Mouse (Mus musculus) embryonic facial prominence, embryonic 14.5 days (tissue): ENCODE results near the gene Insyn1. TPM values are rescaled to one million over a fixed set of nuclear protein-coding genes. Genes with fewer than 3 reads are reported as not detected.

Experiments used
- ATAC-seq: fragments of 200-750 bp; cut with Nextera tagmentation; 2 replicates; pipeline ENCODE4 v1.8.0; 2017; ENCODE audit warnings: low read depth, moderate number of reproducible peaks, moderate TSS enrichment
- DNase-seq: peaks from one replicate; pipeline ENCODE4 v3.0.0-alpha.2; 2015; ENCODE audit warnings: low spot score
- H3K27ac ChIP-seq: fragments of 300-500 bp; sonication (generic); replicated peaks from 2 replicates; pipeline ENCODE4 v1.5.1; 2014; ENCODE audit warnings: low read depth, mild to moderate bottlenecking, low read length, moderate library complexity
- H3K27me3 ChIP-seq: fragments of 300-500 bp; sonication (generic); replicated peaks from 2 replicates; pipeline ENCODE4 v1.6.1; 2014; ENCODE audit warnings: low read length; ENCODE audit not compliant: control insufficient read depth, insufficient read depth
- H3K36me3 ChIP-seq: fragments of 300-500 bp; sonication (generic); 2 replicates; pipeline ENCODE4 v1.6.1; 2014; ENCODE audit warnings: low read length, mixed read lengths; ENCODE audit not compliant: control insufficient read depth, insufficient read depth
- H3K4me1 ChIP-seq: fragments of 300-500 bp; sonication (generic); 2 replicates; pipeline ENCODE4 v1.6.1; 2014; ENCODE audit warnings: antibody characterized with exemption, low read length; ENCODE audit not compliant: control insufficient read depth, insufficient read depth
- H3K4me2 ChIP-seq: fragments of 300-500 bp; sonication (generic); 2 replicates; pipeline ENCODE4 v1.6.1; 2014; ENCODE audit warnings: low read depth, mild to moderate bottlenecking, low read length, moderate library complexity, mixed read lengths
- H3K4me3 ChIP-seq: fragments of 300-500 bp; sonication (generic); 2 replicates; pipeline ENCODE4 v1.5.1; 2014; ENCODE audit warnings: low read depth, mild to moderate bottlenecking, low read length
- H3K9ac ChIP-seq: fragments of 300-500 bp; sonication (generic); 2 replicates; pipeline ENCODE4 v1.6.1; 2014; ENCODE audit warnings: low read depth, mild to moderate bottlenecking, low read length, moderate library complexity, mixed read lengths
- H3K9me3 ChIP-seq: fragments of 300-500 bp; sonication (generic); 2 replicates; pipeline ENCODE4 v1.6.1; 2016; ENCODE audit warnings: low read length; ENCODE audit not compliant: control insufficient read depth
- WGBS: fragments of 180-500 bp; shearing (Covaris S2); extraction: QIAGEN DNeasy Blood & Tissue Kit; methylation state at CpG from one replicate; pipeline ENCODE4 v1.1.7; 2014; 5-methylcytosine and 5-hydroxymethylcytosine counted together
- polyA plus RNA-seq: library from polyadenylated mRNA; unstranded; fragments of >200 nt; fragmentation: Nextera tagmentation; extraction: Ambion mirVana; gene quantifications from 2 replicates; pipeline ENCODE4 v1.2.1, GENCODE M21; 2014

Gene Insyn1
- polyA plus RNA-seq, 1 experiment from 2014 or later, result 4.9 TPM

DNA sequence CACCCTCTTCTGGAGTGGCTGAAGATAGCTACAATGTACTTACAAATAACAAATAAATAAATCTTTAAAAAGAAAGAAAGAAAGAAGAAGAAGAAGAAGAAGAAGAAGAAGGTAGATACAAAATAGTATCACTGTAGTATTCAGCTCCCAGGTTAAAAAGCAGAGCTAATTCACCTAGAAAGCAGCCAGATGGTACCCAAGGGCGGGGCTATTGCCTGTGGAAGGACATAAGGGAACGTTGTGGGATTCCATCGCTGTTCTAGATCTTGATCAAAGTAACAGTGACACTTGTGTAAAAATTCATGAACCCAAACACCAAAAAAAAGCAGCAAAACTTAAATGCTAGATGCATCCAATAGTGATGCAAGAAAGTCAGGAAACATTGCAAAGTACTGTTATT, 31.6 kb downstream of the Insyn1 start:
- no peak overlapping the region for H3K4me2 ChIP-seq
- H3K36me3 ChIP-seq, result peaks cover 6% of the 10 kb centered on the region; the same call in 1 of the 2 replicates
- no peak overlapping the region for H3K9ac ChIP-seq
- H3K27me3 ChIP-seq, result no peaks in the 10 kb centered on the region
- ATAC-seq, result no peak
- no peak for DNase-seq
- H3K4me3 ChIP-seq, result no peak overlapping the region
- no peak overlapping the region for H3K27ac ChIP-seq
- WGBS, result 74% methylated on average over 3 of the region's 3 CpGs
- peaks cover 12% of the 10 kb centered on the region; the same call in 1 of the 2 replicates for H3K4me1 ChIP-seq
- H3K9me3 ChIP-seq, result no peaks in the 10 kb centered on the region

DNA sequence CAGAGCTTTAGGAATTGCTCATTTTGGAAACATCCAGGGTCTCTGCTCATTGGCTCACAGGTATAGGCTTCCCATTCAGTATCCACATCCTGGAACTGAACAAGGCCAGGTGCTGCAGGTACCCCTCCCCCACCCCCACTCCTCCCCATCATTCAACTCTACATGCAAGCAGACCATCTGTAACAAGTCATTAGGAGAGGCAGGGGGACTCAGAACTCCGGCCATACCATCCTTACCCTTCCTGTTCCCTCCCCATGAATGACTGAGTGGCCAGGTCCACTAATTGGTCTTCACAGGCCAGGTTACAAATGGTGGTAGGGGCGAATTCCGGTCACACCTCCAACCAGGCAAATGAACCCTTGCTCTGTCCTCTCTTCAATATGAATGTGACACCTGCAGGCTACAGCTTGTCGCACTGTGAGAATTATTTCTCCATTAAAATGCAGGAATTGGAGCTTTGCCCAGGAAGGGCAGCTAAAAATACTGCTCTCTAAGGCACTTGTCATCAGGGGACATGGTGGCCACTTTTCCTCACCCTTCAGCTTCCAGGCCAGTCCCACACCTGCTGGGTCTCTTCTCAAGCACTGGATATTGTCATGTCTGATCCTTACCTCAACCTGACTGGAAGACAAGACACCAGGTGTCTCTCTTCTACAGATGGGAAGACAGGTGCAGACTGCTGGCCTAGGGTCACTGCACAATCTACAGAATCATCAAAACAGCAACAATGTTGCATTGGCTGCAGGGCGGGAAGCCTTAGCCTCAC, 32.6 kb downstream of the Insyn1 start:
- Histone ChIP-seq H3K4me1 (peaks cover 12% of the 10 kb centered on the region; the same call in 1 of the 2 replicates), H3K27ac (no peak overlapping the region), H3K9me3 (no peaks in the 10 kb centered on the region), H3K27me3 (no peaks in the 10 kb centered on the region), H3K4me2 (no peak overlapping the region), H3K9ac (no peak overlapping the region), H3K36me3 (peaks cover 17% of the 10 kb centered on the region; the same call in 1 of the 2 replicates), H3K4me3 (no peak overlapping the region)
- no peak for ATAC-seq
- 67% methylated on average over 5 of the region's 5 CpGs for WGBS
- no peak for DNase-seq

DNA sequence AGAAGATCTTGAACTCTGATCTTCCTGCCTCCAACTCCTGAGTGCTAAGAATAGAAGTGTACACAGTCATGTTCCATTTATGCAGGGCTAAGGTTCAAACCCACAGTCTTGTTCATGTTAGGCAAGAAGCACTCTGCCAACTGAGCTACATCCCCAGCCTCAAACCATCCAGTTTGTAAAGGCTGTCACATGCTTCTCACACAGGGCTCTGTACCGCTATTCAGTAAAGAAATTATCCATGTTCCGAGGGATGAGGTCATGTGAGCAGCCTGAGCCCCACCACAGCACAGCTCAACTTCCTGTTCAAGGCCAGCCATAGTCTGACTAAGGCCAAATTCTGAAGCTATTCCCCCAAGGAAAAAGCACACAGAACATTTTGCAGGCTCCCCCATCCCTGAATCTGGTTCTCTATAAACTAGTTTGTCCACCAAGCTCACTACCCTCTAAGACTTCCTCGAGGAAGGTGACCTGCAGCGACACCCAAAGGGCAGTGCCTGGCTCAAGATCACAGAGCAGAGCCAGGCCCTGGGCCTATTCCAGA, 33.5 kb downstream of the Insyn1 start:
- ATAC-seq (no peak), DNase-seq (peak; percentile 24)
- H3K36me3 ChIP-seq, result peaks cover 26% of the 10 kb centered on the region; the same call in 1 of the 2 replicates
- H3K4me2 ChIP-seq, result no peak overlapping the region
- no peak overlapping the region for H3K27ac ChIP-seq
- H3K4me1 ChIP-seq, result peaks cover 12% of the 10 kb centered on the region; the same call in 1 of the 2 replicates
- H3K4me3 ChIP-seq, result no peak overlapping the region
- H3K9me3 ChIP-seq, result no peaks in the 10 kb centered on the region
- no peaks in the 10 kb centered on the region for H3K27me3 ChIP-seq
- 59% methylated on average over 4 of the region's 4 CpGs for WGBS
- H3K9ac ChIP-seq, result no peak overlapping the region

DNA sequence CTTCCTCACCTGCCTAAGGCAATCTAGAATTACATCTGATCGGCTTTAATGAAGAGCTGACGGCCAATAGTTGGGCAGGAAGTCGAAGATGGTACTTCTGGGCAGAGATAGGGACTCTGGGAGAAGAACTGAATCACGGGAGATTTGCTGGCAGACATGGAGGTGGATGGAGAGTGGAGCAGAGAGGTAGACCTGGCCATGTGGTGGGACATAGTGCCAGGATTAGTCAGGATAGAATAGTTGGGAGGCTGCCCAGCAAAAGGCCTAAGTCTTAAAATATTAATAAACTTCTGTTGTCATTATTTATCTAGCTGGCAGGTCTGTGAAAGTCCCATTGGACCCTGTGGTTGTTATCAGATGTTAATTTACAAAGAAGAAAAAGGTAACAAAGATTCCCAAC, 36.7 kb downstream of the Insyn1 start:
- Histone ChIP-seq H3K27ac (no peak overlapping the region), H3K4me3 (no peak overlapping the region), H3K27me3 (no peaks in the 10 kb centered on the region), H3K36me3 (peaks cover 53% of the 10 kb centered on the region), H3K4me1 (no peaks in the 10 kb centered on the region), H3K9me3 (no peaks in the 10 kb centered on the region), H3K4me2 (no peak overlapping the region), H3K9ac (no peak overlapping the region)
- no peak for DNase-seq
- no peak for ATAC-seq
- WGBS, result 86% methylated on average over 4 of the region's 4 CpGs

DNA sequence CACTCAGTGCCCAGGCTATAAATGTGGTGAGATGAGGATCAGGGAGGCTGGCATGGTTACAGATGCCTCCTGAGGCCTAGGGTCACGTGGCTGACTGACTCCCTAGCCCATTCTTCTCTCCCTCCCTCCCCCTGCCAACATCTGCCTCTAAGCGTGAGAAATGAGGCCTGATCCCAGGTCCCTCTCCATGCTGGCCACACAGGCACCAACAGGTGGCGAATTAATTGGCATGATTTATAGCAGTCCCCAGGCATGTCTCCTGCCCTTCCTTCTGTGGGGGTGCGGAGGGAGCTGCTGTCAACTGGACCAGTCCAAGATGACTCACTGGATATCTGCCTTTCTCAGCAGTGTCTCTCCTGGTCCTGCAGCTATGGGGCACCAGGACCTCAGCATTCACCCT, 39.4 kb downstream of the Insyn1 start:
- H3K4me3 ChIP-seq, result no peak overlapping the region
- WGBS, result 69% methylated on average over 4 of the region's 4 CpGs
- no peak overlapping the region for H3K9ac ChIP-seq
- no peak overlapping the region for H3K4me2 ChIP-seq
- no peaks in the 10 kb centered on the region for H3K27me3 ChIP-seq
- no peak overlapping the region for H3K27ac ChIP-seq
- H3K36me3 ChIP-seq, result peaks cover 70% of the 10 kb centered on the region
- H3K4me1 ChIP-seq, result no peaks in the 10 kb centered on the region
- H3K9me3 ChIP-seq, result no peaks in the 10 kb centered on the region
- no peak for DNase-seq
- peak; percentile 51 for ATAC-seq

DNA sequence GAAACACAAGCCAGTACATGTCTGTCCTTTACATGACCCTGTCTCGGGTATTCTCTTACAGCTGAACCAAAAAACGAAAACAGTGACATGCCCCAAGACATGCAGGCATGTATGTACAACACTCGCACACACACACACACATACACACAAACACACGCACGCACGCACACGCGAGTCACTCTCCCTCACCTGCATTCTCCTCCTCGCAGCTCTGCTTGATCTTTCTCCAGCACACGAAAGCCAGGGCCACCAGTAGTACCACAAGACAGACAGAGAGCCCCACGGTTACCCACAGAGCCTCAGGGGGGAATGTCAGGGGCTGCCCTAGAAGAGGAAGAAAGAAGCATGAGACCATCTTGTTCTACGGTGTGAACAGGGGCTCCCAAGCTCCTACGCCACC, 42.0 kb downstream of the Insyn1 start:
- no peaks in the 10 kb centered on the region for H3K27me3 ChIP-seq
- whole genome bisulfite sequencing, result 82% methylated on average over 13 of the region's 13 CpGs
- DNase-seq, result no peak

DNA sequence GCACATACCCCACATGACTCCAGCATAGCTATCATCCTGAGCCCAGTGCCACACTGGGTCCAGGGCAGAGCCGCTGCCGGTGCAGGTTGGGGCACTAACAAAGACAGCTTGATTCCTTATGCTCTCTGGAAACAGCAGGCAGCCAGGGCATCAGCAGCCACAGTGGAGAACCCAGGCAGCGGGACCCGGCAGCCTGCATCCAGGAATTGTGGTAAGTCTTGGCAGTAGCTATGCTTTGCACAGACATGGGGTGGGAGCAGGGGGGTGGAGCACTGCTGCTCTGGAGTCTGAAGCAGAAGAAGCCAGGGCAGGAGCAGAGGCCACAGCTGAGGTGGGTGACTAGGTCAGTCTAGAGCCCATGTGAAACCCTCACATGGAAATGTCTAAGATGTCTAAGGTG, 43.8 kb downstream of the Insyn1 start:
- Histone ChIP-seq H3K27me3 (no peaks in the 10 kb centered on the region), H3K9me3 (no peaks in the 10 kb centered on the region)

More for the DNA sequence above, 42.0 kb downstream of the Insyn1 start:
- Histone ChIP-seq H3K4me3 (no peak overlapping the region), H3K9ac (no peak overlapping the region), H3K9me3 (no peaks in the 10 kb centered on the region), H3K36me3 (peaks cover 75% of the 10 kb centered on the region), H3K4me2 (no peak overlapping the region), H3K27ac (no peak overlapping the region), H3K4me1 (no peaks in the 10 kb centered on the region)
- ATAC-seq, result 0 out of 2 replicates have a peak, but pooled peaks have one; percentile 26

DNA sequence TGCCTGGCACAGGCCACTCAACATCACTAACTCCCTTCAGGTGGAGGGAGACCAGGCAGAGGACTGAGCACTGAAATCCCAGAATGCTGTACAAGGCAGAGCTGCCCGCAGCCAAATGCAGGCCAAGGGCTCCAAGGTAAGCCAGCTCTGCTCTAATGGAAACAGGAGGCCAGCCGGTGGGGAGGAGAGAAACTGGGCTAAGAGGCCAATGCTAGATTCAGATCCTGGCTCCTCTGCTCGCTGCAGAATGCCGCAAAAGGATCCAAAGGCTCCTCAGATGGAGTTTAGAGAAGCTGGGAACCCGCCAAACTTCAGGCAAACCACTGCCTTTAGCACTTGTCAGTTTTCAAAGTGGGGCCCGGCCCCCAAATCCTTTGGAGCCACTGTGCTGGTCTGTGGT, 44.9 kb downstream of the Insyn1 start:
- no peaks in the 10 kb centered on the region for H3K4me1 ChIP-seq
- no peak overlapping the region for H3K4me3 ChIP-seq
- no peaks in the 10 kb centered on the region for H3K27me3 ChIP-seq
- H3K9me3 ChIP-seq, result no peaks in the 10 kb centered on the region
- no peak overlapping the region for H3K27ac ChIP-seq
- H3K36me3 ChIP-seq, result peaks cover 72% of the 10 kb centered on the region
- ATAC-seq, result no peak
- 89% methylated on average over 6 of the region's 6 CpGs for WGBS
- no peak overlapping the region for H3K4me2 ChIP-seq
- H3K9ac ChIP-seq, result no peak overlapping the region; the same call in 1 of the 2 replicates
- no peak for DNase-seq

More for the DNA sequence above, 43.8 kb downstream of the Insyn1 start:
- H3K4me2 ChIP-seq, result no peak overlapping the region
- peaks cover 70% of the 10 kb centered on the region for H3K36me3 ChIP-seq
- no peak overlapping the region for H3K9ac ChIP-seq
- H3K27ac ChIP-seq, result no peak overlapping the region
- WGBS, result 90% methylated on average over 4 of the region's 4 CpGs
- no peaks in the 10 kb centered on the region for H3K4me1 ChIP-seq
- no peak overlapping the region for H3K4me3 ChIP-seq
- DNase-seq (no peak), ATAC-seq (no peak)
